Mouse (Mus musculus) heart, embryonic 12.5 days (tissue): ENCODE measurements around the gene Gpx1. TPM values are rescaled to one million over a fixed set of nuclear protein-coding genes. Genes with fewer than 3 reads are reported as not detected.

Source experiments
- ATAC-seq: fragments of 200-750 bp; cut with Nextera tagmentation; 2 replicates; pipeline ENCODE4 v1.8.0; 2017; ENCODE audit warnings: moderate TSS enrichment, moderate library complexity; ENCODE audit not compliant: insufficient number of reproducible peaks, low FRiP score
- H3K27ac ChIP-seq: fragments of 300-500 bp; sonication (generic); 2 replicates; pipeline ENCODE4 v1.5.1; 2016; ENCODE audit warnings: mild to moderate bottlenecking, moderate library complexity; ENCODE audit not compliant: poor library complexity, severe bottlenecking
- H3K27me3 ChIP-seq: fragments of 300-500 bp; sonication (generic); replicated peaks from 2 replicates; pipeline ENCODE4 v1.6.1; 2016; ENCODE audit warnings: mild to moderate bottlenecking, moderate library complexity
- H3K36me3 ChIP-seq: fragments of 300-500 bp; sonication (generic); 2 replicates; pipeline ENCODE4 v1.6.1; 2016; ENCODE audit warnings: mild to moderate bottlenecking, moderate library complexity
- H3K4me1 ChIP-seq: fragments of 300-500 bp; sonication (generic); replicated peaks from 2 replicates; pipeline ENCODE4 v1.6.1; 2016; ENCODE audit warnings: mild to moderate bottlenecking
- H3K4me2 ChIP-seq: fragments of 300-500 bp; sonication (generic); 2 replicates; pipeline ENCODE4 v1.6.1; 2016; ENCODE audit warnings: mild to moderate bottlenecking, moderate library complexity
- H3K4me3 ChIP-seq: fragments of 300-500 bp; sonication (generic); 2 replicates; pipeline ENCODE4 v1.5.1; 2016; ENCODE audit warnings: mild to moderate bottlenecking
- H3K9ac ChIP-seq: fragments of 300-500 bp; sonication (generic); 2 replicates; pipeline ENCODE4 v1.6.1; 2016; ENCODE audit warnings: mild to moderate bottlenecking, moderate library complexity
- H3K9me3 ChIP-seq: fragments of 300-500 bp; sonication (generic); replicated peaks from 2 replicates; pipeline ENCODE4 v1.6.1; 2016; ENCODE audit warnings: mild to moderate bottlenecking, moderate library complexity
- WGBS: fragments of 180-500 bp; shearing (Covaris S2); methylation state at CpG from one replicate; pipeline ENCODE4 v1.1.7; 2016; 5-methylcytosine and 5-hydroxymethylcytosine counted together
- polyA plus RNA-seq: library from polyadenylated mRNA; unstranded; fragments of >200 nt; fragmentation: Nextera tagmentation; extraction: Ambion mirVana; gene quantifications from 2 replicates; pipeline ENCODE4 v1.2.1, GENCODE M21; 2016

Gpx1 gene
- polyA plus RNA-seq: 1,088 and 1,118 TPM in 2 replicates

DNA sequence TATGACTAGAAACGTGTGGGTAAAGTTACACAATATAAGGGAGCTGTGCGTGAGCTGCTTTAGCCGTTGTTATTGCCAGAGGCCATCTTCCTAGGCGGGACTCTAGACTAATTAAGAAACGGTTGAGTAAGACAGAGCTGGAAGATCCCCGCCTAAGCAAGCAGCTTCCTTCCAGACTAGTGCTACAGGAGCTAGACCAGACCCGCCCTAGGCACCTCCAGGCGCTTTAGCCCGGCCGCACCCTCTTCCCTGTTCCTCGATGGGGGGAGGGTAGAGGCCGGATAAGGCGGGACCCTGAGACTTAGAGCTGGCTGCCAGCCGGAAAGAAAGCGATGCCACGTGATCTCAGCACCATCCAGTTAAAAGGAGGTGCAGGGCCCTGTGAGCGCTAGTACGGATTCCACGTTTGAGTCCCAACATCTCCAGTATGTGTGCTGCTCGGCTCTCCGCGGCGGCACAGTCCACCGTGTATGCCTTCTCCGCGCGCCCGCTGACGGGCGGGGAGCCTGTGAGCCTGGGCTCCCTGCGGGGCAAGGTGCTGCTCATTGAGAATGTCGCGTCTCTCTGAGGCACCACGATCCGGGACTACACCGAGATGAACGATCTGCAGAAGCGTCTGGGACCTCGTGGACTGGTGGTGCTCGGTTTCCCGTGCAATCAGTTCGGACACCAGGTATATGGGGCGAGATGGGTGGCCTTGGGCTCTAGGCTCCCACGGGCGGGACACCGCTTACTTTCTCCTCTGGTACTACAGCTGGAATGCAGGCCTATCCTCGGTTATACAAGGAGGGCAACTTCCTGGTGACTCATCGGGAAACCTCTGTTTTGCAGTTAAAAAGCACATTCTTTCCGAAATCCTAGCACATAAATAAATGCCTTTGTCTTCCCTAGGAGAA lies at the start of gene Gpx1:
Gene Gpx1, plus strand, starts transcription at position 18 of the 896 bp plus-strand sequence.
- Histone ChIP-seq H3K4me1 (peaks cover 22% of the 10 kb centered on the region), H3K9ac (peak within 1 kb of the TSS; percentile 95), H3K27ac (peak within 1 kb of the TSS; percentile 97), H3K9me3 (no peaks in the 10 kb centered on the region), H3K36me3 (peaks cover 30% of the 10 kb centered on the region), H3K4me2 (peak within 1 kb of the TSS; percentile 80), H3K4me3 (peak within 1 kb of the TSS; percentile 74), H3K27me3 (no peaks in the 10 kb centered on the region)
- under 1% methylated on average over 49 of the region's 49 CpGs for WGBS
- peak; percentile 95 for ATAC-seq

DNA sequence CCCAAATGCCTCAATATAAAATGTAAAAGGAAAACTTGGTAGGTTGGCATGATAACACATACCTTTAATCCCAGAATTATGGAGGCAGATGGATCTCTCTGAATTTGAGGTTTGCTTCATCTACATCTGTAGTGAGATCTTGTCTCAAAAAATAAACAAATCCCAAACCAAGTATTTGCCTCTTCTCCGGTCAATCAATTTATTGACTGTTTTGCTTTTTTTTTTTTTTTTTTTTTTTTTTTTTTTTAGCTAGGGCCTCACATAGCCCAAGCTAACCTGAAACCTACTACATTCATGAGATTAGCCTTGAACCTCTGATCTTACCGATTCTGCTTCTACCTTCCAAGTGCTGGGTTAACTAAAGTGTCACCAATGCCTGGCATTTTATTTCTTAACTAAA lies 49.4 kb upstream of the Gpx1 start:
- H3K4me2 ChIP-seq: no peak overlapping the region
- H3K4me3 ChIP-seq: no peak overlapping the region
- H3K9ac ChIP-seq: no peak overlapping the region
- ATAC-seq: no peak
- H3K36me3 ChIP-seq: peaks cover 10% of the 10 kb centered on the region; the same call in 1 of the 2 replicates
- no peaks in the 10 kb centered on the region for H3K27me3 ChIP-seq
- WGBS: 67% methylated on average over 2 of the region's 2 CpGs
- H3K4me1 ChIP-seq: peaks cover 5% of the 10 kb centered on the region
- no peak overlapping the region for H3K27ac ChIP-seq
- H3K9me3 ChIP-seq: no peaks in the 10 kb centered on the region

DNA sequence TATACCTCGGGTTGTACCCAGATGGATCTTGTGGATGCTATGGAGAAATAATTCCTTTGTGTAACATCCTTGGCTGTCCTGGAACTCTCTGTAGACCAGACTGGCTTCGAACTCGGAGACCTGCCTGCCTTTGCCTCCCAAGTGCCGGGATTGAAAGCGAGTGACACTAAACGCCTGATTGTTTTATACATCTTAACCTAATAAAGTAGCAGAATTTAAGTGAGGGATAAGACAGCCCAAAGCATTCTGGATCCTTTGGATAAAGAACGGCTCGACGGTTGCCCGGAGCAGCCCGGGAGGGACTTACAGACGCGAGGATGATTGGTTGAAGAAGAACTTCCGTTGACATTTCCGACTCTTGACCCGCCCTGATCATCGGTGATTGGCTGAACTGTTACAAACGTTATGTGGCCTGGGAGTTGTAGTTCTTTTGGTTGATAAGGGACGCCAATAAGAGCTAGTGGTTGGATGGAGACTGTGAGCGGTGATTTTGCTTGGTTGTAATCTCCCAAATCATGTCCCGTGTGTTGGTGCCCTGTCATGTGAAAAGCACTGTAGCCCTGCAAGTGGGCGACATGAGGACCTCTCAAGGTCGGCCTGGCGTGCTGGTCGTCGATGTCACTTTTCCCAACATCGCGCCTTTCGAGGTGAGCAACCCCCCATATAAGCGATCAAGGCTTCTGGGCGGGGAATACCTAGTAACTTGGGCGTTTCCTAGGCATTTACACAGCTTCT lies 48.5 kb upstream of the Gpx1 start, which contains the start of gene Nicn1:
Gene Nicn1, plus strand, starts transcription at position 414 of the 735 bp plus-strand sequence.
- Histone ChIP-seq H3K4me1 (peaks cover 5% of the 10 kb centered on the region), H3K9ac (peak within 1 kb of the TSS; percentile 75), H3K36me3 (peaks cover 17% of the 10 kb centered on the region), H3K27me3 (no peaks in the 10 kb centered on the region), H3K9me3 (no peaks in the 10 kb centered on the region), H3K4me3 (peak within 1 kb of the TSS; percentile 68), H3K4me2 (peak within 1 kb of the TSS; percentile 83), H3K27ac (peak within 1 kb of the TSS; percentile 71)
- 1% methylated on average over 32 of the region's 32 CpGs for WGBS
- peak; percentile 98 for ATAC-seq

DNA sequence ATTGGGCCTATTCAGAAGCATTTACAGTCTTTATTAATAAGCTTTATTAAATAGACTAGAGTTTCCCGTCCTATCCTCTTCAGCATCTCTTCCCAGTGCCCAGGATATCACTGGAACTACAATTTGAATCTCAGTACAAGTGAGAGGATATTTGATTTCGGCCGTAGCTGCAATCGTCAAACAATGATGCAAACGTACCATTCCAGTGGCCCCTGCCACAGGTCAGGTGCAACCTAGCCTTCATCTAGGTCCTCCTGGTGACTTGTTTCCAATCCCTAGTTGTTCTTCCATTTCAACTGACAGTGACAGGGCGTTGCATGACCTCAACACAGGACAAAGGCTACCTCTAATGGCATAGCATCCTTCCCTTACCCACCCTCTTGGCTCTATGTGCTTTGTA lies 47.9 kb upstream of the Gpx1 start:
- no peak for ATAC-seq
- Histone ChIP-seq H3K36me3 (peaks cover 23% of the 10 kb centered on the region), H3K9ac (peak overlapping the region; percentile 75), H3K27ac (0 out of 2 replicates have a peak overlapping the region, but pooled peaks have one; percentile 8), H3K4me3 (peak overlapping the region; percentile 68), H3K9me3 (no peaks in the 10 kb centered on the region), H3K4me2 (peak overlapping the region; percentile 83), H3K27me3 (no peaks in the 10 kb centered on the region), H3K4me1 (peaks cover 6% of the 10 kb centered on the region)
- WGBS: 46% methylated on average over 6 of the region's 6 CpGs

DNA sequence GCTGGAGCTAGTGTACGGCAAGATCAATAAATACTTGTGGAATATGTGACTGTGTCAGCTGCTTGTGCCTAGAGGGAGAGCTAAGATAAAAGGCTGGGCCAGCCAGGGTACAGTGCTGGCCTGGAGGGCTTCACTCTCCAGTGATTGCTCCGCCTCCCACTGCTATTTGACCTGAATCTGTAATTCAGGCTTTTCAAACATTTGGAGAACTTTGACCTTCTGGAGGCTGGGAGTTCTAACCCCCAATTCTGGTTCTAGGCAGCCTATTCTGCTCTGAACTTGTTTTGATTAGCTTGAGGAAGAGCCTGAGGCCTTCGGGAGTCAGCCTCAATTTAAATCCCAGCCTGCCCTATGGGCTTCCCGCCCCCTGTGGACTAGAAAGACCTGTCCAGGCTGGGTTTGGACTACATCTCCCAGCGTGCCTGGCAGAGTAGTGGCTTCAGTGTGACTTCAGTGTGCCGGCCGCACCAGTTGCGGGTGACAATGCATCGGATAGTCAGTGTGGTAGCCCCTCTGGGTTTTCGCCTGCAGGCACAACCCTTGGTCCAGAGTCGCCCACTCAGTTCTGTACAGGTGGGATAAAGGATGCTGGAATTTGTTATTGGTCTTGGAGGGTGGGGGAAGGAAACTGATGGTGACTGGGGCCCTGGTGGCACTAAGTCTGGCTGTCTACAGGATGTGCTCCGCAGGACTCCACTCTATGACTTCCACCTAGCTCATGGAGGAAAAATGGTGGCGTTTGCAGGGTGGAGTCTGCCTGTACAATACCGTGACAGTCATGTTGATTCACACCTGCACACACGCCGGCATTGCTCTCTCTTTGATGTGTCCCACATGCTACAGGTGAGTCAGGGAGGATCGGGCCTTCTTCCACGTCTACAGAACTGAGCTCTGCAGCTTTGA lies 42.0 kb upstream of the Gpx1 start, which contains the start of gene Amt:
Gene Amt, plus strand, starts transcription at position 401 of the 903 bp plus-strand sequence.
- peak; percentile 46; the same call in 1 of the 2 replicates for ATAC-seq
- Histone ChIP-seq H3K4me1 (peaks cover 21% of the 10 kb centered on the region), H3K4me3 (peak within 1 kb of the TSS; percentile 39), H3K27ac (peak within 1 kb of the TSS; percentile 7; the same call in 1 of the 2 replicates), H3K36me3 (peaks cover 40% of the 10 kb centered on the region), H3K9ac (peak within 1 kb of the TSS; percentile 49), H3K9me3 (no peaks in the 10 kb centered on the region), H3K4me2 (peak within 1 kb of the TSS; percentile 62), H3K27me3 (no peaks in the 10 kb centered on the region)
- WGBS: 27% methylated on average over 18 of the region's 18 CpGs

DNA sequence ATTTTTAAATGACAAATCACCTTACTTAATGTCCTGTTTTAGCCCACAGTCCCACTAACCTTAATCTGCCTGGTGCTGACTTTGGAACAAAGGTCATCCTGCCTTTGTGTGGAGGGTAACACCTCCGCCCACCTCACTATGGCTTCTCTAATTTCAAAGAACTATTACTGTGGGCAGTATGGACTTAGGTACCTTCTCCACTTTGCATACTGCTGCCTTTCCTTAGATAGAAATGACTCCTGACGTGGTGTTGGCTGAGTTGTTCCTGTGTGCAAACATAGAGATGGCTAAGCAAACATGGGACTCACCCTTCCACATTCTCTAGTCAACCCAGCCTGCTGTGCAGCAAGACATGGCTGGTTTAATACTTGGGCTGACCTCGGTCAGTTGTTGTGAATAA lies 36.9 kb upstream of the Gpx1 start:
- ATAC-seq: no peak
- Histone ChIP-seq H3K9me3 (no peaks in the 10 kb centered on the region), H3K4me2 (no peak overlapping the region), H3K36me3 (peaks cover 42% of the 10 kb centered on the region), H3K4me1 (peaks cover 22% of the 10 kb centered on the region), H3K27ac (no peak overlapping the region), H3K27me3 (no peaks in the 10 kb centered on the region), H3K4me3 (no peak overlapping the region), H3K9ac (no peak overlapping the region)
- WGBS: 74% methylated on average over 3 of the region's 3 CpGs

DNA sequence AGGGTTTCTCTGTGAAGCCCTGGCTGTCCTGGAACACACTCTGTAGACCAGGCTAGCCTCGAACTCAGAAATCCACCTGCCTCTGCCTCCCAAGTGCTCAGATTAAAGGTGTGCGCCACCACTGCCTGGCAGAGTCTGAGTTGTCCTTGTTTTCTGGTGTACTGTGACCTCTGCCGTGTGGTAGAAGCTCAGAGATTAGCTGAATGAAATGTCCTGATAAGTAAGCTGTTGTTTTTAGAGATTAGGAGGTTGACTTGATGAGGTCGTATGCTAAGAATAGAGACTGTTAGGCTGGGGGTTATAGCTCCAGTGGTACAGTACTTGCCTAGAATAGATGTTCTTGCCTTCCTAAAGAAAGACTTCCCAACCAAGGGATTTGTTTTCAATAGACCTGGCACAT lies 34.0 kb upstream of the Gpx1 start:
- peaks cover 37% of the 10 kb centered on the region for H3K36me3 ChIP-seq
- H3K4me1 ChIP-seq: peaks cover 26% of the 10 kb centered on the region
- 25% methylated on average over 4 of the region's 4 CpGs for WGBS
- H3K27ac ChIP-seq: peak overlapping the region; percentile 100
- no peak for ATAC-seq
- H3K9ac ChIP-seq: peak overlapping the region; percentile 75
- no peaks in the 10 kb centered on the region for H3K9me3 ChIP-seq
- H3K4me2 ChIP-seq: peak overlapping the region; percentile 81
- peak overlapping the region; percentile 82 for H3K4me3 ChIP-seq
- no peaks in the 10 kb centered on the region for H3K27me3 ChIP-seq

DNA sequence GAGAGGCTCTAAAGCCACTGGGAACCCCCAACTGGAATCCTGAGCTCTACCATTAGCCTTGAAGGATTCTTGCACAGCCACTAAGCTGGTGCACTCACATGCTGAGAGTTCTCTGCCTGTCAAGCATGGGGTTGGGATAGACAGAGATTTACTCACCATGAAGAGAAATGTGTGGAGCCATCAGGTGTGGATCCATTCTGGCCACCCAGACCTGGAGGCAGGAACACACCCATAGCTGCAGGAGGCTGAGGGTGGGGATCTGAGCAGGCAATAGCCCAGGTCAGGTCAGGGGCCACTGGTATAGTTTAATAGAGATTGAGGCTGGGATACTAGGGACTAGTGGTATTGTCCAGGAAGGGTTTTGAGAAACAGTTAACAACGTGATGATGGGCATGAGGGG lies 33.5 kb upstream of the Gpx1 start:
- WGBS: 0% methylated on average over 1 of the region's 1 CpGs
- Histone ChIP-seq H3K9me3 (no peaks in the 10 kb centered on the region), H3K4me3 (peak overlapping the region; percentile 82), H3K4me2 (peak overlapping the region; percentile 81), H3K27me3 (no peaks in the 10 kb centered on the region), H3K4me1 (peaks cover 30% of the 10 kb centered on the region), H3K9ac (peak overlapping the region; percentile 75), H3K27ac (peak overlapping the region; percentile 100), H3K36me3 (peaks cover 37% of the 10 kb centered on the region)
- ATAC-seq: no peak

DNA sequence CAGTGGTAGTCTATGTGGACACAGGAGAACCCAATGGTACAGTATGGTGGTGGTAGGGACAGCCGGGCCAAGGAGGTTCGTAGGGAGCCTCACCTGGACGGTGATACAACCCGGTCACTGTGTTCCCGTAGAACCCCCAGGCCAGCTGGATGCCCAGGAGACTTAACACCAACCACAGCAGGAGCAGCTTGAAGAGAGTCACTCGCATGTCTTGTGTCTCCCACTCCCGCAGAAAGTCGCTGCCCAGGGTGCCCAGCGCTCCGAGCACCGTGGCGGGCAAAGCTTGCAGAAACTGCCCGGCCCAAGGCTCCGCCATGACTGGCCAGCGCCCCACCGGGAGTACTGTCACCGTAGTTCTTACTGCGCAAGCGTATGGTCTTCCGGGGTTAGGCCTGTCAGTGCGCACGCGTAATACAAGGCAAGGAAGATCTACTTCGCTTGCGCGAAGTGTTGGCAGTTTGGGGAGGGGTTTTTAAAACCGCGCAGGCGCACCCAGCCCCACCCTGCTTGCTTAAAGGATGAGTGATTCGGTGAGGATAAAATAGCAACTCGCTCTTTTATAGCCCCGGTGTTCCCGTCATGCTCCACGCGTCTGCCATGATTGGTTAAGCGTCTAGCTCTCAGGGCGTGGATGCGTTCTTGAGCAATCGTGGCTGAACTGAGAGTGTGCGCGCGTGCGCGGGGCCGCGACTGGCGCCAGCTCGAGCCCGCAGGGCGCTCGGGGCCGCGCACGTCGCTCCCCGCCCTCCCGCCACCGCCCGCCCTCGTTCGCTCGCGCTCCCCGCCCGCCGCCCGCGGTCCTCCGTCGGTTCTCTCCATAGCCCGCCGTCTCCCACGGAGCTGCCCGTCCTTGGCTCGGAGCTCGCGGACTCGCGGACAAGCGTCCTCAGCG lies 32.8 kb upstream of the Gpx1 start, which contains the start of the genes Rhoa and Tcta:
Gene Rhoa, plus strand, starts transcription at position 501 of the 892 bp plus-strand sequence.
Gene Tcta, minus strand, starts transcription at position 532 of the 892 bp plus-strand sequence.
- H3K4me1 ChIP-seq: peaks cover 34% of the 10 kb centered on the region
- WGBS: under 1% methylated on average over 74 of the region's 81 CpGs
- no peaks in the 10 kb centered on the region for H3K27me3 ChIP-seq
- peak; percentile 95 for ATAC-seq
- H3K9ac ChIP-seq: peak within 1 kb of the TSS; percentile 97
- H3K27ac ChIP-seq: peak within 1 kb of the TSS; percentile 100
- no peaks in the 10 kb centered on the region for H3K9me3 ChIP-seq
- peak within 1 kb of the TSS; percentile 81 for H3K4me2 ChIP-seq
- peaks cover 31% of the 10 kb centered on the region for H3K36me3 ChIP-seq
- peak within 1 kb of the TSS; percentile 82 for H3K4me3 ChIP-seq
